Mouse (Mus musculus): Measurements from ENCODE around the gene Npffr2.
"Not testable (repeated sequence)": the region's sequence is repeated elsewhere in the genome, so short reads cannot be mapped to it uniquely, and the experiment has no call there.

Npffr2 gene

GRCm38 (mm10) chr5:89526878-89527578 lies at the start of gene Npffr2:
Gene Npffr2 (plus strand): TSS chr5:89527429.
- peak; percentile 12 for DNase-seq

GRCm38 (mm10) chr5:89492560-89492959 lies 34.7 kb upstream of the Npffr2 start:
- no peak for DNase-seq

- DNase-seq = peak; percentile 5
Measured at GRCm38 (mm10) chr5:89500182-89500581, 27.0 kb upstream of the Npffr2 start.

GRCm38 (mm10) chr5:89518641-89519040 lies 8.6 kb upstream of the Npffr2 start:
- DNase-seq = no peak

GRCm38 (mm10) chr5:89526181-89526778 lies 949 bp upstream of the Npffr2 start:
- DNase-seq = no peak

GRCm38 (mm10) chr5:89528951-89529350 lies 1.7 kb downstream of the Npffr2 start:
- DNase-seq = no peak

GRCm38 (mm10) chr5:89529391-89529790 lies 2.2 kb downstream of the Npffr2 start:
- DNase-seq = no peak

GRCm38 (mm10) chr5:89536018-89536417 lies 8.8 kb downstream of the Npffr2 start:
- no peak for DNase-seq

- no peak for DNase-seq
Measured at GRCm38 (mm10) chr5:89542472-89542871, 15.2 kb downstream of the Npffr2 start.

GRCm38 (mm10) chr5:89543476-89543875 lies 16.2 kb downstream of the Npffr2 start:
- peak; percentile 78 for DNase-seq

- DNase-seq = not testable (repeated sequence)
Measured at GRCm38 (mm10) chr5:89559118-89559517, 31.9 kb downstream of the Npffr2 start.

GRCm38 (mm10) chr5:89561381-89561780 lies 34.2 kb downstream of the Npffr2 start:
- DNase-seq = peak; percentile 8

GRCm38 (mm10) chr5:89578678-89579077 lies 51.4 kb downstream of the Npffr2 start:
- DNase-seq = no peak

- no peak for DNase-seq
Measured at GRCm38 (mm10) chr5:89579181-89579580, 52.0 kb downstream of the Npffr2 start.

GRCm38 (mm10) chr5:89581143-89581542 lies 53.9 kb downstream of the Npffr2 start:
- no peak for DNase-seq

- DNase-seq = no peak
Measured at GRCm38 (mm10) chr5:89581742-89582366, 54.6 kb downstream of the Npffr2 start.

GRCm38 (mm10) chr5:89585021-89585420 lies 57.8 kb downstream of the Npffr2 start:
- no peak for DNase-seq

- DNase-seq = no peak
Measured at GRCm38 (mm10) chr5:89592301-89592700, 65.1 kb downstream of the Npffr2 start.

GRCm38 (mm10) chr5:89611322-89612015 lies 84.2 kb downstream of the Npffr2 start:
- no peak for DNase-seq

- DNase-seq = no peak
Measured at GRCm38 (mm10) chr5:89612262-89612661, 85.0 kb downstream of the Npffr2 start.

GRCm38 (mm10) chr5:89631599-89631998 lies 104.4 kb downstream of the Npffr2 start:
- peak; percentile 45 for DNase-seq
